Mouse (Mus musculus): Measurements from ENCODE around the gene Kars. TPM values are rescaled to one million over a fixed set of nuclear protein-coding genes. Genes with fewer than 3 reads are reported as not detected.

The Kars gene
- total RNA-seq, 2 experiments from 2014 or later = 171 to 274 TPM

DNA sequence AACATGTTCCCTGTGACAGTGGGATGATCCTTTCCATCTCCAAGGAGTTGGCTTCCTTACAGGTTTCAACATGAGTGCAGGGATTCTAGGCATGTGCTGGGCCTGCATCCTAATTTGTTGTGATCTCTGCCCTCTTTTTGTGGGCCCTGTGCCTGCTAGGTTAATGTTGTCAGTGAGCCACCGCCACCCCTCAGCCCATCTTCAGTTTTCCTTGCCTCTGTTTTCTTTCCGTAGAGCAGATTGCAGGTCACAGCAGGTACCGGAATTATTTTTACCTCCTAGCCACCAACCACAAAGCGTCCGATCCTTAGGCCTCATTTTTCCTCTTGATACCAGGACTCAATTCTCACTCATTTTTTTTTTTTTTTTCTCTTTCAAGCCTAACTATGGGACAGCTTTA is 59.2 kb downstream of the Kars start:
- no peak for ATAC-seq (replicated peaks; ENCODE audit: low FRiP score, low TSS enrichment, poor library complexity, severe bottlenecking)

DNA sequence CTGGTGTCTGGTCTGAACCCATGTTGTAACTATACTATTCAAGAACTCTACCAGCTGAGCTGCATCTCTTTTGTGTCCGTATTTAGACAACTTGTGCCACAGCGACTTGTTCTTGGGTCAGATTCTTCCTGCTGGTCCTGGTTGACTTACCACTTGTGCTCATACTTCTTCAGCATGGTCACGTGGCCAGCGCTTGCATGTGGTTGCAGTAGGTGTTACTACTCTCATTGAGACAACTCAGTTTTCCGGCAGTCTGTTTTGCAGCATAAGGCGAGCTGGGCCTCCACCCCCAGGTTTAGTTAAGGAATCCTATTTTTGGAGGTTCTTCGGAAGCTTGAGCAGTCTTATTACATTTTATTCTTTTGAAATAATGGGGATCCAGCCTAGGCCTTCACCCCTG is 59.8 kb downstream of the Kars start:
- no peak for ATAC-seq (replicated peaks; ENCODE audit: low FRiP score, low TSS enrichment, poor library complexity, severe bottlenecking)

DNA sequence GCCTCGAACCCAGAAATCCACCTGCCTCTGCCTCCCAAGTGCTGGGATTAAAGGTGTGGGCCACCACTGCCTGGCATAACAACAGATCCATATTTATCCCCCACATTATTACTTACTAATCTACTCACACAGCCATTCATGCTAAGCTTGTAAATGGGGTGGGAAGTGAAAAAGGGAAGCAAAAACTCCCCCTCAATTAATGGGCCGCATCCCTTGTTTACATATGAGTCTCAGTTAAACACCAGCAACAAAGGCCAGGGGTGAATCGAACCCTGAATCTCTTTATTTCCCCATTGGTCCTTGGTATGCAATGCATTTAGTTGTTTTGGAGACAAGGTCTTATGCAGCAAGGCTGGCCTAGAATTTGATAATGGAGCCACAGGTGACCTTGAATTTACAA is 60.3 kb downstream of the Kars start:
- ATAC-seq (replicated peaks; ENCODE audit: low FRiP score, low TSS enrichment, poor library complexity, severe bottlenecking) = no peak

DNA sequence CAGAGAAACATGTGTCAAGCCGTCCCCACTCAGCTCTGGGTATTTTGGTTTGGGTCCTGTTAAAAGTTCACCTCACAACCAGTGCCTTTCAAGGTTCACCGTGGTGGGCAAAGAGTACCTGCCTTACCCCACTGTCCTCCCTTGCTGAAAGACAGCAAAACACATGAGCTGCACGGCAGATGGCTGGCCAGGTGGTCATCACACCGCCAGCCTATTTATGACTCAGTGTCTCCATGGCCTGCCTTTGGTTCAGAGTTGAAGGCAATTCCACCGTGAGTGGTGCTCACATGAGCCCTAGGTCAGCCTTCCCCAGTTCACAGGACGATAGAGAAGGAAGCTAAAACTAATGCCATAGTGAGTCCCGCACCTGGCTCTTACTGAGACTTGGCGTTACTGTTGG is 63.2 kb downstream of the Kars start:
- no peak for ATAC-seq (replicated peaks; ENCODE audit: low FRiP score, low TSS enrichment, poor library complexity, severe bottlenecking)

DNA sequence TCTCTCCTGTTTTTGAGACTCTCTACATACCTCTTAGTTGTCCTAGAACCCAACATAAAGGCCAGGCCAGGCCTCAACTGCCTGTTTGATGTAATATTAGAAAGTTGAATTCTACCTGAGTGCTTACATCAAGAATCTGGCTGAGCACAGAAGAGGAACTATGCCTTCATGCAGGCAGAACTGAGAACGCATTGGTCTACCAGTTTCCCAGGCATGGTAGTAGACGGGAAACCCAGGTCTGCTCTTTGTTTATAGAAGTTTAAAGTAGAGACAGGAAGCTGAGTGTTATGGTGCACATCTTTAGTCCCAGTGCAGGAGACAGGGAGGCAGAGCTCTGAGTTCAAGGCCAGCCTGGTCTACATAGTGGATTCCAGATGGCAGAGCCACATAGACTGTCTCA is 64.0 kb downstream of the Kars start:
- no peak for ATAC-seq (replicated peaks; ENCODE audit: low FRiP score, low TSS enrichment, poor library complexity, severe bottlenecking)

DNA sequence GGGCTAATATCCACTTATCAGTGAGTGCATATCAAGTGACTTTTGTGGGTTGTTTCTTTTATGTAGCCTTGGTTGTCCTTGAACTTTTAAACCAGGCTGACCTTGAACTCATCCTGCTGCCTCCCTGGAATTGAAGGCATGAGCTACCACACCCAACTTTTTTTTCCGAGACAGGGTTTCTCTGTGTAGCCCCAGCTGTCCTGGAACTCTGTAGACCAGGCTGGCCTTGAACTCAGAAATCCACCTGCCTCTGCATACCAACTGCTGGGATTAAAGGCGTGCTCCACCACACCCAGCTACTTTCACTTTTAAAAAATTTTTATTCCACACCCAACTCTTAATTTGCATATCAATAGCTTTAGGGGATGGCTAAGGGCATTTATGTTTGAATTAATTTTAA is 67.6 kb downstream of the Kars start:
- no peak for ATAC-seq (replicated peaks; ENCODE audit: low FRiP score, low TSS enrichment, poor library complexity, severe bottlenecking)

Other genes with a start within 250 kb of the Kars start
- 159 and 214 TPM in 2 replicates for gene Cfdp1, start 157.0 kb downstream of the Kars start, total RNA-seq (2014; fragmentation: Nextera tagmentation)
- gene Cfdp1, start 157.0 kb downstream of the Kars start, total RNA-seq (2017) = 339 and 404 TPM in 2 replicates
- 4.4 and 5.0 TPM in 2 replicates for gene Tmem170, start 134.6 kb downstream of the Kars start, total RNA-seq (2014; fragmentation: Nextera tagmentation)
- 3.7 and 4.3 TPM in 2 replicates for gene Tmem170, start 134.6 kb downstream of the Kars start, total RNA-seq (2017)
- not detected in 2 replicates for gene Chst5, start 100.9 kb downstream of the Kars start, total RNA-seq (2014; fragmentation: Nextera tagmentation)
- gene Chst5, start 100.9 kb downstream of the Kars start, total RNA-seq (2017) = not detected in 2 replicates
- 2.5 and 3.9 TPM in 2 replicates for gene Tmem231, start 77.4 kb downstream of the Kars start, total RNA-seq (2014; fragmentation: Nextera tagmentation)
- gene Tmem231, start 77.4 kb downstream of the Kars start, total RNA-seq (2017) = 1.6 and 2.1 TPM in 2 replicates
- 42.6 and 55.5 TPM in 2 replicates for gene Gabarapl2, start 70.6 kb downstream of the Kars start, total RNA-seq (2014; fragmentation: Nextera tagmentation)
- gene Gabarapl2, start 70.6 kb downstream of the Kars start, total RNA-seq (2017) = 29.1 and 32.9 TPM in 2 replicates
- 14.0 and 23.7 TPM in 2 replicates for gene Adat1, start 19.0 kb downstream of the Kars start, total RNA-seq (2014; fragmentation: Nextera tagmentation)
- 6.7 and 7.2 TPM in 2 replicates for gene Adat1, start 19.0 kb downstream of the Kars start, total RNA-seq (2017)
- 11.3 and 12.0 TPM in 2 replicates for gene Terf2ip, start 75 bp upstream of the Kars start, total RNA-seq (2014; fragmentation: Nextera tagmentation)
- 14.5 and 16.8 TPM in 2 replicates for gene Terf2ip, start 75 bp upstream of the Kars start, total RNA-seq (2017)
- not detected in 2 replicates for gene Gm6793, start 3.7 kb upstream of the Kars start, total RNA-seq (2014; fragmentation: Nextera tagmentation)
- not detected in 2 replicates for gene Gm6793, start 3.7 kb upstream of the Kars start, total RNA-seq (2017)